In genomic region chr6:54715697-54716096, GRCm38 (mm10) we compare ENCODE assay signal across 20 mouse cellular contexts. TPM values are rescaled to one million over a fixed set of nuclear protein-coding genes. Genes with fewer than 3 reads are reported as not detected.
DNase-seq lines count a peak whose midpoint lies in the region; ATAC-seq lines count a peak whose summit lies in the region.
"Had no signal": no experiment of that assay in that cellular context is flagged by ENCODE, and none has a peak within 500 bp of the region (broad histone marks: within the 10 kb centered on the region; RNA-seq: fewer than 3 reads in every experiment).

No protein-coding gene starts in this region.

- WGBS in hindbrain, embryonic 10.5 days, result 59% methylated on average over 2 of the region's 2 CpGs

- DNase-seq in A20 (ENCODE audit: low read depth, low spot score), result peak; percentile 76
- DNase-seq in splenic B cell, adult 2 months (ENCODE audit: low read depth, low spot score), result peak; percentile 64
- no peak for DNase-seq in cerebellum, adult 9-11 months
- DNase-seq in left cerebral cortex, postnatal 36 days (ENCODE audit: low spot score in 2 of 2), result no peak
- DNase-seq in hindbrain, embryonic 10.5 days (ENCODE audit: low spot score), result no peak
- DNase-seq in adrenal gland, adult 8-10 months, result no peak
- DNase-seq: cerebellum, adult 11-12 months; gastrocnemius, postnatal 36 days; kidney, adult 18-20 months; kidney, postnatal 25 days had no signal

- peaks cover 3% of the 10 kb centered on the region; the same call in 1 of the 2 replicates for H3K9me3 ChIP-seq in hindbrain, embryonic 10.5 days
- H3K9me3 ChIP-seq: limb, embryonic 12.5 days; liver, embryonic 15.5 days had no signal

- H3K27me3 ChIP-seq in splenic B cell, adult 2 months (ENCODE audit: control insufficient read depth, insufficient read depth, low read length, poor library complexity, severe bottlenecking), result no peaks in the 10 kb centered on the region
- no peaks in the 10 kb centered on the region for H3K27me3 ChIP-seq in hindbrain, embryonic 10.5 days (ENCODE audit: insufficient read depth, poor library complexity, severe bottlenecking)
- H3K27me3 ChIP-seq: embryonic facial prominence, embryonic 13.5 days; limb, embryonic 12.5 days; liver, embryonic 15.5 days; neural tube, embryonic 13.5 days; Patski had no signal

- no peak overlapping the region for H3K27ac ChIP-seq in hindbrain, embryonic 10.5 days
- H3K27ac ChIP-seq: embryonic facial prominence, embryonic 13.5 days; limb, embryonic 12.5 days; liver, embryonic 15.5 days; macrophage; neural tube, embryonic 13.5 days; stomach, postnatal 0 days had no signal

- peaks cover 6% of the 10 kb centered on the region for H3K4me1 ChIP-seq in hindbrain, embryonic 10.5 days (replicated peaks)

- H3K36me3 ChIP-seq in splenic B cell, adult 2 months (ENCODE audit: control insufficient read depth, insufficient read depth, low read length, poor library complexity, severe bottlenecking), result no peaks in the 10 kb centered on the region
- no peaks in the 10 kb centered on the region for H3K36me3 ChIP-seq in hindbrain, embryonic 10.5 days
- H3K36me3 ChIP-seq: embryonic facial prominence, embryonic 13.5 days; limb, embryonic 12.5 days; liver, embryonic 15.5 days; neural tube, embryonic 13.5 days had no signal

- intact Hi-C loops in left cerebral cortex, postnatal 36 days (cut with DNase I), result no loop called here

- ATAC-seq in CD4-positive, CD25-positive, alpha-beta regulatory T cell, adult 4 months, result peak; percentile 90
- ATAC-seq in hematopoietic stem cell, adult 5-6 weeks (replicated peaks in 1 of 2; ENCODE audit: insufficient read depth in 1 of 2, low FRiP score in 2 of 2, low TSS enrichment in 1 of 2, low read depth in 1 of 2, poor library complexity in 2 of 2, severe bottlenecking in 2 of 2), result peak; percentile 70 to 71
- ATAC-seq: midbrain, embryonic 16.5 days; Patski had no signal

- no peak overlapping the region for H3K4me3 ChIP-seq in hindbrain, embryonic 10.5 days
- H3K4me3 ChIP-seq: embryonic facial prominence, embryonic 13.5 days; limb, embryonic 12.5 days; liver, embryonic 15.5 days; neural tube, embryonic 13.5 days had no signal

RNA-seq across cellular contexts. Expression of gene Mturn, which starts 34.3 kb away (rescaled TPM):
- 10 to 100 TPM; 22.2 to 26.3 TPM for polyA plus RNA-seq in CD4-positive, CD25-positive, alpha-beta regulatory T cell, adult 4 months (2017; shearing (Covaris generic))
- total RNA-seq in hematopoietic stem cell, adult 5-6 weeks (2017), result 2.5 and 4.8 TPM in 2 replicates
- 10 to 100 TPM; 93.9 to 96.4 TPM for total RNA-seq in left cerebral cortex, postnatal 36 days (2021)
- 16.6 and 26.4 TPM in 2 replicates for polyA plus RNA-seq in hindbrain, embryonic 10.5 days (2016; fragmentation: Nextera tagmentation; extraction: Ambion mirVana)
- total RNA-seq in adrenal gland, adult 8-10 months (2022), result 10 to 100 TPM; 15.6 to 30.6 (median 20.3) TPM

Comparison
In these comparisons a context has a peak if more than half of its experiments do, and no peak if none do; other contexts are left out.
1. DNase-seq: peak in A20 (single experiment) and splenic B cell, adult 2 months (single experiment); none in cerebellum, adult 9-11 months (single experiment), left cerebral cortex, postnatal 36 days (0 of 2), hindbrain, embryonic 10.5 days (single experiment) and adrenal gland, adult 8-10 months (single experiment).